In genomic region chr17:28163666-28164065, GRCm38 (mm10) we compare ENCODE assay signal across 9 mouse cellular contexts. TPM values are rescaled to one million over a fixed set of nuclear protein-coding genes. Genes with fewer than 3 reads are reported as not detected.
A peak's percentile ranks its signal among the peaks of the same experiment; 100 is the strongest.
DNase-seq lines count a peak whose midpoint lies in the region; ATAC-seq and TF ChIP-seq lines count a peak whose summit lies in the region.
"Had no signal": no experiment of that assay in that cellular context is flagged by ENCODE, and none has a peak within 500 bp of the region (broad histone marks: within the 10 kb centered on the region; RNA-seq: fewer than 3 reads in every experiment).

No protein-coding gene starts in this region.

- H3K4me1 ChIP-seq in bone marrow, adult 2 months (ENCODE audit: control insufficient read depth, insufficient read depth, low read length), result no peaks in the 10 kb centered on the region

- ATAC-seq in erythroid progenitor cell, adult 5-6 weeks (replicated peaks; ENCODE audit: low FRiP score, poor library complexity, severe bottlenecking), result 0 out of 2 replicates have a peak, but pooled peaks have one; percentile 55
- ATAC-seq in megakaryocyte progenitor cell, adult 5-6 weeks (replicated peaks; ENCODE audit: poor library complexity), result peak; percentile 97

- TF ChIP-seq POLR2A in bone marrow, adult 2 months (IDR thresholded peaks at IDR 0.05; ENCODE audit: borderline replicate concordance, control insufficient read depth, low read depth, low read length), result no peak

- no peak overlapping the region for H3K27ac ChIP-seq in bone marrow, adult 2 months (ENCODE audit: control insufficient read depth, insufficient read depth, low read depth, low read length, poor library complexity)
- H3K27ac ChIP-seq: heart, embryonic 15.5 days had no signal

- peak; percentile 97 for TF ChIP-seq CTCF in bone marrow, adult 2 months (IDR thresholded peaks at IDR 0.05; ENCODE audit: control insufficient read depth, insufficient read depth, low read length)

- no peak overlapping the region for H3K4me3 ChIP-seq in bone marrow, adult 2 months (replicated peaks; ENCODE audit: control insufficient read depth, low read depth, low read length)
- H3K4me3 ChIP-seq: heart, embryonic 15.5 days had no signal

- WGBS in bone marrow, adult 2 months, result 13% methylated on average over 6 of the region's 6 CpGs

- DNase-seq in ES-CJ7 (ENCODE audit: low read depth, low spot score), result peak; percentile 78
- DNase-seq in heart, postnatal 4 days, result peak; percentile 87
- DNase-seq in layer of hippocampus, postnatal 25 days (ENCODE audit: extremely low spot score in 1 of 2, low spot score in 1 of 2), result peak; percentile 84 to 88
- DNase-seq in right cerebral cortex, postnatal 4 days, result peak; percentile 86
- DNase-seq in urinary bladder, postnatal 4 days (ENCODE audit: low spot score in 2 of 2), result peak; percentile 61 to 87

RNA-seq across cellular contexts. Expression of gene Zfp523, which starts 13.3 kb away (rescaled TPM):
- 4.3 and 11.8 TPM in 2 replicates for polyA plus RNA-seq in bone marrow, adult 2 months (2011; ENCODE audit: insufficient read depth, insufficient read length, low replicate concordance, missing spikeins)
- 5.8 TPM in 1 of 2 replicates, not detected in the other for total RNA-seq in erythroid progenitor cell, adult 5-6 weeks (2015; ENCODE audit: low replicate concordance)
- 1.4 and 7.9 TPM in 2 replicates for total RNA-seq in erythroid progenitor cell, adult 5-6 weeks (2017; ENCODE audit: low replicate concordance)
- total RNA-seq in heart, postnatal 4 days (2021), result 10 to 100 TPM; 29.2 to 32.8 TPM
- total RNA-seq in layer of hippocampus, postnatal 25 days (2021), result 100 to 1,000 TPM in 1 of 2 experiments, 10 to 100 TPM in 1; 95.9 to 109 TPM
- 11.8 and 13.1 TPM in 2 replicates for total RNA-seq in megakaryocyte progenitor cell, adult 5-6 weeks (2015)
- total RNA-seq in megakaryocyte progenitor cell, adult 5-6 weeks (2017), result 13.5 and 18.5 TPM in 2 replicates

RNA-seq across cellular contexts. Expression of gene Scube3, which starts 21.7 kb away (rescaled TPM):
- polyA plus RNA-seq in bone marrow, adult 2 months (2011; ENCODE audit: insufficient read depth, insufficient read length, low replicate concordance, missing spikeins), result 0.57 TPM in 1 of 2 replicates, not detected in the other
- not detected in 2 replicates for total RNA-seq in erythroid progenitor cell, adult 5-6 weeks (2015; ENCODE audit: low replicate concordance)
- not detected in 2 replicates for total RNA-seq in erythroid progenitor cell, adult 5-6 weeks (2017; ENCODE audit: low replicate concordance)
- 1 to 10 TPM; 1.1 to 1.4 TPM for total RNA-seq in heart, postnatal 4 days (2021)
- 1 to 10 TPM; 1.0 to 1.1 TPM for total RNA-seq in layer of hippocampus, postnatal 25 days (2021)
- 0.02 and 0.07 TPM in 2 replicates for total RNA-seq in megakaryocyte progenitor cell, adult 5-6 weeks (2015)
- total RNA-seq in megakaryocyte progenitor cell, adult 5-6 weeks (2017), result 0.08 and 0.14 TPM in 2 replicates

RNA-seq across cellular contexts. Expression of gene Def6, which starts 43.9 kb away (rescaled TPM):
- polyA plus RNA-seq in bone marrow, adult 2 months (2011; ENCODE audit: insufficient read depth, insufficient read length, low replicate concordance, missing spikeins), result 41.3 and 45.4 TPM in 2 replicates
- total RNA-seq in erythroid progenitor cell, adult 5-6 weeks (2015; ENCODE audit: low replicate concordance), result 5.8 and 13.8 TPM in 2 replicates
- 17.2 and 17.8 TPM in 2 replicates for total RNA-seq in erythroid progenitor cell, adult 5-6 weeks (2017; ENCODE audit: low replicate concordance)
- total RNA-seq in heart, postnatal 4 days (2021), result 1 to 10 TPM; 2.8 to 3.3 TPM
- total RNA-seq in layer of hippocampus, postnatal 25 days (2021), result 1 to 10 TPM; 2.5 to 3.2 TPM
- 38.0 and 50.6 TPM in 2 replicates for total RNA-seq in megakaryocyte progenitor cell, adult 5-6 weeks (2015)
- 142 and 149 TPM in 2 replicates for total RNA-seq in megakaryocyte progenitor cell, adult 5-6 weeks (2017)
